Mouse (Mus musculus) embryonic facial prominence, embryonic 12.5 days (tissue): Measurements from ENCODE around the gene Tmem150c. TPM values are rescaled to one million over a fixed set of nuclear protein-coding genes. Genes with fewer than 3 reads are reported as not detected.

Source experiments
- ATAC-seq: fragments of 200-750 bp; cut with Nextera tagmentation; 2 replicates; pipeline ENCODE4 v1.8.0; 2017; ENCODE audit not compliant: insufficient number of reproducible peaks, insufficient read depth, low FRiP score, low TSS enrichment
- H3K27ac ChIP-seq: fragments of 300-500 bp; sonication (generic); 2 replicates; pipeline ENCODE4 v1.5.1; 2016; ENCODE audit warnings: mild to moderate bottlenecking
- H3K27me3 ChIP-seq: fragments of 300-500 bp; sonication (generic); 2 replicates; pipeline ENCODE4 v1.6.1; 2016; ENCODE audit warnings: mild to moderate bottlenecking, moderate library complexity
- H3K36me3 ChIP-seq: fragments of 300-500 bp; sonication (generic); 2 replicates; pipeline ENCODE4 v1.6.1; 2016; ENCODE audit warnings: mild to moderate bottlenecking
- H3K4me1 ChIP-seq: fragments of 300-500 bp; sonication (generic); 2 replicates; pipeline ENCODE4 v1.6.1; 2016
- H3K4me2 ChIP-seq: fragments of 300-500 bp; sonication (generic); replicated peaks from 2 replicates; pipeline ENCODE4 v1.6.1; 2016; ENCODE audit warnings: mild to moderate bottlenecking, moderate library complexity
- H3K4me3 ChIP-seq: fragments of 300-500 bp; sonication (generic); 2 replicates; pipeline ENCODE4 v1.5.1; 2016; ENCODE audit warnings: mild to moderate bottlenecking
- H3K9ac ChIP-seq: fragments of 300-500 bp; sonication (generic); 2 replicates; pipeline ENCODE4 v1.6.1; 2016; ENCODE audit warnings: mild to moderate bottlenecking, moderate library complexity
- H3K9me3 ChIP-seq: fragments of 300-500 bp; sonication (generic); 2 replicates; pipeline ENCODE4 v1.6.1; 2016; ENCODE audit warnings: mild to moderate bottlenecking, moderate library complexity
- WGBS: fragments of 180-500 bp; shearing (Covaris S2); methylation state at CpG from one replicate; pipeline ENCODE4 v1.1.7; 2016; 5-methylcytosine and 5-hydroxymethylcytosine counted together
- polyA plus RNA-seq: library from polyadenylated mRNA; unstranded; fragments of >200 nt; fragmentation: Nextera tagmentation; extraction: Ambion mirVana; gene quantifications from 2 replicates; pipeline ENCODE4 v1.2.1, GENCODE M21; 2016

Gene Tmem150c
- polyA plus RNA-seq, 1 experiment from 2014 or later = 1.9 TPM

DNA sequence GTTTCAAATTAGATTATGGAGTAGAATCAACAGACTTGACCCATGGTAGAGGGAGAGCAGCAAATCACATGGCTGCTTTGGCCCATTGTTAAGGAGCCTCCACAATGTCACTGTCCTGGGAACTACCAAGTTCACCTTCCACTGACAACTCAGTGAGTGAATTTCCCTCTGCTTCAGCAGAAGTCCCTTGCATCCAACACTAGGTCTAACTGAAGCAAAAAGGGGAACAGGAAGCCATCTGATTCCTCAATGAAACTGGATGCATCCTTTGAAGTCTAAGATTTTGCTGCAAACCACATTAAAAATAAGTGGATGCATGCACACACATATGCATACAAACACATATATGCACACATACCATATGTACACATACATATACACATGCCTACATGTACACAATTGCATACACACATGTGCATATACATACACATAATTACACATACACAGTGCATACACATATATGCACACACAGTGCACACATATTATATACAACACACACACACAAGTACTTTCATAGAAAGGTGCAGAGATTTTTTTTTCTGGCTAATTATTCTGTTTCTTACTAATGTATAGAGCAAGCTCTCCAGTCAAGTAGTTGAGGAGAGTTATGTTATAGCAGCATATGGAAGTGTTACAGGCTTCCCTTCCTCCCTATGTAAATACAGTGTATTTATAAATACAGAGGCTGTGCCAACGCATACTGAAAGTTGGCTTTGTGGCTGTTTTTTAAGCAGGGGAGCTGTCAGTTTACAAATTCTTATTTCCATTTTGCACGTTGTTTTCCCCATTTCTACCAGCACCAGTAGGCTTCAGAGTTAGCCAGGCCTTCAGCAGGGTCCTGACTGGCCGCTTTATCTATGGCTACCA lies 27.7 kb upstream of the Tmem150c start:
- WGBS = 90% methylated on average over 3 of the region's 3 CpGs
- Histone ChIP-seq H3K27ac (no peak overlapping the region), H3K36me3 (no peaks in the 10 kb centered on the region), H3K27me3 (no peaks in the 10 kb centered on the region), H3K9me3 (no peaks in the 10 kb centered on the region), H3K4me3 (no peak overlapping the region), H3K9ac (no peak overlapping the region), H3K4me2 (no peak overlapping the region), H3K4me1 (peaks cover 6% of the 10 kb centered on the region; the same call in 1 of the 2 replicates)
- no peak for ATAC-seq

DNA sequence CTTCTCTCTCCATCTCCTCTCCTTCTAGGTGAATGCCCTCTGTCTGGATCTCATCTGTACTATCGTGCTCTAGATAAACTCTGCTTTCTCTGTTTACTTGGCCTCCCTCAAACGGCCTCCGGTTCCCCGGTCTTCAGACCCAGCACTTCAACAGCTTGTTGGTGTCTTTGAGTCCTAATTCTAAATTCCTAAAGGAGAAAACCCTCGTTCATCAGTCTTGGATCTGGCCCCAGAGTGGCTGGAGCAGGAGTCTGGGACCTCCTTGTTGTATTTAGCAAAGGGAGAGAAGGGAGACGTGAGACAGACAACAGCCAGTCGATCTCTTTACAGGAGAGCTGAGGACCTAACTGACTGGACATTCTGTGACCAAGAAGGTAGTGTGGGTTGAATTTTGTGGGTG lies 27.0 kb upstream of the Tmem150c start:
- H3K9me3 ChIP-seq = no peaks in the 10 kb centered on the region
- no peaks in the 10 kb centered on the region for H3K27me3 ChIP-seq
- no peak overlapping the region for H3K9ac ChIP-seq
- H3K4me2 ChIP-seq = no peak overlapping the region
- WGBS = 69% methylated on average over 7 of the region's 7 CpGs
- H3K27ac ChIP-seq = no peak overlapping the region
- H3K4me1 ChIP-seq = peaks cover 7% of the 10 kb centered on the region; the same call in 1 of the 2 replicates
- H3K4me3 ChIP-seq = no peak overlapping the region
- no peak for ATAC-seq
- no peaks in the 10 kb centered on the region for H3K36me3 ChIP-seq

DNA sequence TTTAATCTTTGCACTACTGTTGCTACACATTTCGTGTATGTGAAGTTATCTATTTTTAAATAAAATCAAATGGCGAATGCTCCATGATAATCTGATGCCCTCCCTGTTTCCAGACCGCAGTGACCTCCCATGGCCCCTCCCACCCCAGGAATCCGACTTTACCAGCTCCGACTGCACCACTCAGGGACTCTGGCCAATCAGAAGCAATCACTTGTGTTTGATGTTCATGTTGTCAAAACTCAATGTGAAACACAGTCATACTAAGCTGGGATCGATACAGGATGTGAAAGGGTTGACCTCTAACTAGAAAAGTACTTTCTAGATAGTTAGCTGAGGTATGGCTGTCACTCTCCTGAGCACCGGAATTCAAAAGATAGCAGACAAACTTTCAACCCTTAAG lies 26.3 kb upstream of the Tmem150c start:
- Histone ChIP-seq H3K9ac (no peak overlapping the region), H3K4me2 (no peak overlapping the region), H3K36me3 (no peaks in the 10 kb centered on the region), H3K27ac (no peak overlapping the region), H3K9me3 (no peaks in the 10 kb centered on the region), H3K4me3 (no peak overlapping the region), H3K27me3 (no peaks in the 10 kb centered on the region), H3K4me1 (peaks cover 11% of the 10 kb centered on the region; the same call in 1 of the 2 replicates)
- ATAC-seq = no peak
- 18% methylated on average over 7 of the region's 7 CpGs for WGBS

DNA sequence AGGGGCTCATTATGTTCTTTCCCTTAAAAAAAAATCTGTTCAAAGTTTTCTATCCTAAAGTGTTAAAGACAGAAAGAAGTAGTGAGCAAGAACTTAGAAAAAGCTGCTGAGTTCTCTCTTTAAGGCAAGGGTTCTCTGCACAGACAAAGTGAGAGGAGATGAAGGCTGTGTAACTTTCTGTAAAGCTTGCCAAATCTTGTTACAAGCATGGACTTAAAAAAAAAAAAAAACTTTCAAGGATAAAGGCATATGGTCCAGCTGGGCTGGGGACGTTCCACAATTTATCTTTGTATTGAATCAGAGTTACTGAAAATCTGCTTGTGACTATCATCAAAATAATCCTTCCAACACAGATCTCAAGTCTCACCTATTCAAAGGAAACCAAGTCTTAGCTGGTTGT lies 21.4 kb upstream of the Tmem150c start:
- WGBS = 24% methylated on average over 1 of the region's 1 CpGs
- H3K4me2 ChIP-seq = no peak overlapping the region
- H3K4me1 ChIP-seq = peaks cover 7% of the 10 kb centered on the region; the same call in 1 of the 2 replicates
- no peak overlapping the region for H3K4me3 ChIP-seq
- no peak for ATAC-seq
- H3K9ac ChIP-seq = no peak overlapping the region
- no peak overlapping the region for H3K27ac ChIP-seq
- H3K9me3 ChIP-seq = no peaks in the 10 kb centered on the region
- no peaks in the 10 kb centered on the region for H3K36me3 ChIP-seq
- H3K27me3 ChIP-seq = 0 out of 2 replicates have a peak, but pooled peaks cover 3% of the 10 kb centered on the region

DNA sequence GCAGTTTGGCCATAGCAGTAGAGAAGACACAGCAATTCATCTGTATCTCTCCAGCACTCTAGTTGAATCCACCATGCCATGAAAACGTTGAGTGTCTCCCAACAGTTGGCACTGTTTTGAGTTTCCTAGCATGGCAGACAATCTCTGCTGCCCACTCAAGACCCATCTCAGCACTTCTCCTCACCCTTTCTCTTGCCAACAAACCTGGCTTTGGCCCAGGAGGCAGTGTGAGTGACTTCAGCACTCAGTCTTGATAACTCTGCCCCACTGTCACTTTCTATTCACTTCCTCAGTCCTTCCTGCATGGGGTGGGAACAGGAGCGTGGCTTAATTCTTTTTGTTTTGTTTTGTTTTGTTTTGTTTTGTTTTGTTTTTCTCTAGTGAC lies 19.2 kb upstream of the Tmem150c start:
- Histone ChIP-seq H3K4me3 (no peak overlapping the region), H3K36me3 (no peaks in the 10 kb centered on the region), H3K4me2 (no peak overlapping the region), H3K9ac (no peak overlapping the region), H3K4me1 (0 out of 2 replicates have a peak, but pooled peaks cover 5% of the 10 kb centered on the region), H3K27me3 (0 out of 2 replicates have a peak, but pooled peaks cover 3% of the 10 kb centered on the region), H3K27ac (no peak overlapping the region), H3K9me3 (no peaks in the 10 kb centered on the region)
- ATAC-seq = no peak
- WGBS = 69% methylated on average over 2 of the region's 2 CpGs

DNA sequence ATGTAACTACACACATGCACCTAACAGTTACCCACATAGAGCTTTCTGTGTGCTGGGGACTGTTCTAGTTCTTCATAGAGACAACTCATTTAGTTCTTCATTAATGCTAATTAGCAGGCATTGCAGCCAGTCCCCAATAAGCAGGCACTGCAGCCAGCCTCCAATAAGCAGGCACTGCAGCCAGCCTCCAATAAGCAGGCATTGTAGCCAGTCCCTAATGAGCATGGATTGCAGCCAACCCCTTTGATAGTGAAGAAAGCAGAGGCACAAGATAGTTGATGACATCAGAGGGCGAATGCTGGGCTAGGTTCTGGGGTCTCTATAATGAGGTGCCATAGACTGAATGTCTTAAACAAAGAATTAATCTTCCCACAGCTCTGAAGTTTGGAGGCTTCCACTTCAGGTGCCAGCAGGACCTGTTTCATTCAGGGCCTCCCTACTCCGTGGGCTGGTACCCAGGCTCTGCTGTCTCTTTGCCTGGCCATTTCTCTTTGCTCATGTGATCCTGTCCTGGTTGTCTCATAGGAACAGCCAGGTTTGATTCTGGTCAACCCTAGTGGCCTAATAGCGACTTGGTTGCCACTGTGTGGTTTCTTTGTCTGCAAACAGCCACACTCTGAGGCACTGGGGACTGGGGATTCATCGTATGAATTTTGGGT lies 18.6 kb upstream of the Tmem150c start:
- Histone ChIP-seq H3K4me2 (no peak overlapping the region), H3K4me1 (0 out of 2 replicates have a peak, but pooled peaks cover 5% of the 10 kb centered on the region), H3K27me3 (0 out of 2 replicates have a peak, but pooled peaks cover 3% of the 10 kb centered on the region), H3K4me3 (no peak overlapping the region), H3K9me3 (no peaks in the 10 kb centered on the region), H3K9ac (no peak overlapping the region), H3K27ac (no peak overlapping the region), H3K36me3 (no peaks in the 10 kb centered on the region)
- no peak for ATAC-seq
- 78% methylated on average over 4 of the region's 4 CpGs for WGBS

DNA sequence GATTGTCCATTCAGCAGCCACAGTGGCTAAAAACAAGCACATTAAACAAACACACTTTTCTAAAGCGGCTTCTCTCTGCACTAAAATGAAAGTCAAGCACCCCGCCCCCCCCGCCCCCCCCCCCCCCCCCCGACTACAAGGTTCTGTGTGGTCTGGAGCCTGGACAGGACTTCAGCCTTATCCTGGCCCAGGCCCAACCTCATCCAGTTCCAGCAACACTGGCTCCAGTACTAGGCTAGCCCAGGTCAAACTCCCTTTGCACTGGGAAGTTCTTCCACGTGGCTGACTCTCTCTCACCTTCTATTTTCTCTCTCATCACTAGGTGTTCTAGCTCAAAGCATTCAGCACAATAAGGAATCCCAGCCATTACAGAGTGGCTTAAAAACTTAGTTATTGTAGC lies 17.9 kb upstream of the Tmem150c start:
- no peak overlapping the region for H3K27ac ChIP-seq
- H3K9ac ChIP-seq = no peak overlapping the region
- 0 out of 2 replicates have a peak, but pooled peaks cover 5% of the 10 kb centered on the region for H3K4me1 ChIP-seq
- H3K4me2 ChIP-seq = no peak overlapping the region
- no peaks in the 10 kb centered on the region for H3K36me3 ChIP-seq
- no peak for ATAC-seq
- WGBS = 78% methylated on average over 4 of the region's 5 CpGs
- no peak overlapping the region for H3K4me3 ChIP-seq
- H3K27me3 ChIP-seq = 0 out of 2 replicates have a peak, but pooled peaks cover 3% of the 10 kb centered on the region
- no peaks in the 10 kb centered on the region for H3K9me3 ChIP-seq

DNA sequence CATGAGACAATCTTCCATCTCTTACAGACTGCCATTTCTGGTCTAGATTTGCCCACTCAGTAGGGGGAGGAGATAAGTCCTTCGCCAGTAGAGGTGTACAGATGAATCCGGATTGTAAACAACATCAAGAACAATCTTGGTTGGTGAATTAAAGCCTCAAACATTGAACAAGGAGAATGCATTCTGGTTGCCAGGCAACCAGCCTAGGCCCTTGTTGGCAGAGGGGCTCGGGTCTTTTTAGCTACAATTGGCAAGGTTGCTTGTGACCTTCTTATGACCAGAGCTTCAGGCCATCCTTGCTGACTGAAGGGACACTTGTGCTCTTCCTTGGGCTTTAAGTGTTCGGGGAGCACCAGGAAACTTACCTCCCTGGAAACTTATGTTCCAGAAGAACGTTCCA lies 16.5 kb upstream of the Tmem150c start:
- no peaks in the 10 kb centered on the region for H3K4me1 ChIP-seq
- WGBS = 75% methylated on average over 5 of the region's 5 CpGs

DNA sequence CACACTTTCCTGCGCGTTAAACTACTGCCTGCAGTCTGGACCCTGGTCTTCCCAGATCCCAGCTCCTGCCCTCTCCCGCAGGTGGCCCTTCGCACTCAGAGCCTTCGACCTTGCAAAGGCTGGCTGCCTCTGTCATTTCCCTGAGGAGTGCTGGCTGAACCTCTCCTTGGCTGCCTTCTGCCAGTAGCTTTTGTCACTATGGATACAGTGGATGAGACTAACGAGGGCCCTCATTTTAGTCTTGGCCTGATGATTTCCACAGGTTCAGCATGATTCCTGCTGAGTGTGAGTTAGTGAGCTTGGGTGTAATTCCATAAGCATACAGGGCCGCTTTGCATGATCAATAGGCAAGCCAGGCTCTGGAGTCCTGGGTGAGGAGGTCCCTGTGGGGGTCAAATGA lies 16.0 kb upstream of the Tmem150c start:
- no peak overlapping the region for H3K4me3 ChIP-seq
- H3K27ac ChIP-seq = no peak overlapping the region
- no peak overlapping the region for H3K9ac ChIP-seq
- no peaks in the 10 kb centered on the region for H3K9me3 ChIP-seq
- no peak for ATAC-seq
- H3K4me1 ChIP-seq = no peaks in the 10 kb centered on the region
- 81% methylated on average over 7 of the region's 7 CpGs for WGBS
- no peaks in the 10 kb centered on the region for H3K36me3 ChIP-seq
- no peak overlapping the region for H3K4me2 ChIP-seq
- 0 out of 2 replicates have a peak, but pooled peaks cover 3% of the 10 kb centered on the region for H3K27me3 ChIP-seq

More for the DNA sequence above, 16.5 kb upstream of the Tmem150c start:
- Histone ChIP-seq H3K4me2 (no peak overlapping the region), H3K9ac (no peak overlapping the region), H3K4me3 (no peak overlapping the region), H3K36me3 (no peaks in the 10 kb centered on the region), H3K27ac (no peak overlapping the region), H3K9me3 (no peaks in the 10 kb centered on the region), H3K27me3 (0 out of 2 replicates have a peak, but pooled peaks cover 3% of the 10 kb centered on the region)
- no peak for ATAC-seq

DNA sequence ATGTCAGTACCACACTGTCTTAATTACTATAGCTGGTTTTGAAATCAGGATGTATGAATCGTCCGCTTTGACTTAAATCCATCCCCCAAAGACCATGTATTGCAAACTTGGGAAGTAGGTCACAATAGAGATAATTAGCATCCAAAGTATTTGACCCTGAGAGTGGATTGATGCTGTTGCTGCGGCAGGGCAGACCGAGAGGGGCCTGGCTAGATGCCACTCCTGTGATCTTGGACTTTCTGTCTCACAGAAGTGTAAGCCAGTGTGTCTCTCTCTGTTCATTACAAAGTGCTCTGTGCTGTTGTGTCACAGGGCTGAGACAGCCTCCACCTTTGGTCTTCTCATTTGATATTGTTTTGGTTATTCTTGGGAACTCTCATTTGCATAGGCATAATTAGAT lies 12.5 kb upstream of the Tmem150c start:
- Histone ChIP-seq H3K36me3 (no peaks in the 10 kb centered on the region), H3K9me3 (no peaks in the 10 kb centered on the region), H3K4me3 (no peak overlapping the region), H3K4me1 (no peaks in the 10 kb centered on the region), H3K27me3 (no peaks in the 10 kb centered on the region), H3K4me2 (no peak overlapping the region), H3K9ac (no peak overlapping the region), H3K27ac (no peak overlapping the region)
- 73% methylated on average over 4 of the region's 4 CpGs for WGBS
- no peak for ATAC-seq

DNA sequence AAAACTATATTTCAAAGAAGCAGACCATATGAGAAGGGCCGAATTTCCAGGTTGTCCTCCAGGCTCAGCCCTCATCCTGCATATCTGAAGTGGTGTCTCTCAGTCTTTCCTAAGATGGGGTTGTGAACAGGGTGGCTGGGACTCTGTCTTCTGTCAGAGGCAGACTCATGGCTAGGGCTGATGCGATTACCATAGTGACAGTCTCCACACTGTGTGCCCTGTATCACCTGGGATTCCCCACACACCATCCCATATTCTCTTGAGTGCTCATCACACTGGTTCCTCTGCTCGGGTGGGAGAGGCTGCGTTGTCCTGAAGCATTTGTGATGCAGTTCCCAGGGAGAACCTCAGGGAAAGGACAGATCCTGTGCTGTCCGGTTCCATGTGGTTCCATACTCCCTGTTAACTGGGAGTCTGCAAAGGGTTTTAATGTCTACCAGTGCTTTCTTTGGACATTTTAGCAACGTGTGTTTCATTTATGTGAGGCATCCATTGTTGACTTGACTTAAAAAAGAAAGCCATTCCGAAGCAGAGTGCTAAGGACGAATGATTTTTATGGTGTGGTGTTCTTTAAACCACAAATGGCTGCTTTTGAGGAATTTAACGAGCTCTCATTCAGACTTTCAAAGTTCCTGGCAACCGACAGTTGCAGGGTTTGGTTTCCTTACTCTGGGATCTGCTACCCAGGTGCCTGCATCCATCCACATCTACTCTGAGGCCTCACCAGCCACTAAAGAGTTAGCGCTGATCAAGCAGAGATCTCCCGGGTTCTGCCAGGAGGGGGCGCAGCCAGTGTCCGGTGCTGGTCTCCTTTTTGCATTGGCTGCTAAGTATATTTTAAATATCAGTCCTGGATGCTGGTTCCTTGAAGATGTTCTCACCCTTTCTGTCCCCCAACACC lies 7.2 kb upstream of the Tmem150c start:
- H3K36me3 ChIP-seq = no peaks in the 10 kb centered on the region

More for the DNA sequence above, 7.2 kb upstream of the Tmem150c start:
- WGBS = 51% methylated on average over 14 of the region's 14 CpGs
- no peak for ATAC-seq
- no peaks in the 10 kb centered on the region for H3K4me1 ChIP-seq
- H3K4me3 ChIP-seq = no peak overlapping the region
- H3K4me2 ChIP-seq = no peak overlapping the region
- H3K27me3 ChIP-seq = no peaks in the 10 kb centered on the region
- H3K9me3 ChIP-seq = no peaks in the 10 kb centered on the region
- no peak overlapping the region for H3K27ac ChIP-seq
- no peak overlapping the region for H3K9ac ChIP-seq
